Mouse (Mus musculus): ENCODE data around the gene Zmynd15. TPM values are rescaled to one million over a fixed set of nuclear protein-coding genes. Genes with fewer than 3 reads are reported as not detected.
"Not testable (repeated sequence)": the region's sequence is repeated elsewhere in the genome, so short reads cannot be mapped to it uniquely, and the experiment has no call there.

The Zmynd15 gene
- polyA plus RNA-seq (2012; rRNA removed): 8.7 and 12.3 TPM in 2 replicates

GRCm38 (mm10) chr11:70458688-70459600 lies at the start of gene Zmynd15:
Gene Zmynd15, plus strand, starts transcription at chr11:70459433.
- DNase-seq: peak; percentile 48
- peak within 1 kb of the TSS; percentile 86 for H3K4me3 ChIP-seq (replicated peaks; ENCODE audit: extremely low read depth, low read depth, low read length)
- WGBS: 14% methylated on average over 32 of the region's 32 CpGs
- TF ChIP-seq CTCF (IDR thresholded peaks at IDR 0.05; ENCODE audit: insufficient read depth, low read length) (no peak), POLR2A (IDR thresholded peaks at IDR 0.05; ENCODE audit: borderline replicate concordance, extremely low read depth, low read depth, low read length) (peak; percentile 13; the same call in 1 of the 2 replicates)
- H3K4me1 ChIP-seq (ENCODE audit: control insufficient read depth, insufficient read depth, low read length): peaks cover 4% of the 10 kb centered on the region

DNA sequence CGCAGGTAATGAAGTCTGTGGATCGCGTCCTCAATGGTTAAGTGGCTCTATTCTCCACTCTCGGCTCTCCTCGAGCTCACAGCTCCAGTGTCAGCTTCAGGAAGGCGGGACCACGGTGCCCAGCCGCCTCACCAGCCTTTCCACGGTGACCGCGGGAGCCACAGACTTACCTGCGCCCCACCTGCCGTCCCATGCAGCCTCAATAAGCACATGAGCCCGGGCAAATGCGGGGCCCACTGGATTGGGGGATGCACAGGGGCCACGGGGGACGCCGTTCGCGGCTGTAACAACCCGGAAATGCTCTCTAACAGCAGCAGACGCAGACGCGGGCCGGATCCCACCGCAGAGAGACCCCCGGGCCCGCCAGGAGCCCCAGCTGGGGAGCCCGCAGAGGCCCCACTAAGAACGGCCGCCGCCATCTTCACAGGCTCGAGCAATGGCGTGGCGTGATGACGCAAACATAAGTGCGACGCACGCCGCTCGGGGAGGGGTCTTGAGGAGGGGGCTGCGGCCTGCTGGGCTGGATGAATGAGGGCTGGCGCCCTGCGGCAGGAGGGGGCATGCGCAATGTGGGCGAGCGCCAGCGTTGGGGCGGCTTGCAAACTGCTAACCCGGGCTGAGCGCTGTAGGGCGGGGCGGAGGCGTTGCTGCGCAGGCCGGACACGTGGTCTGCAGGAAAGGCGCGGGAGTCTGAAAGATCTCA lies 49.5 kb upstream of the Zmynd15 start, which contains the start of gene Pelp1:
Pelp1 (minus strand) TSS at position 438 of the 703 bp plus-strand sequence.
- DNase-seq: peak; percentile 87
- Histone ChIP-seq H3K4me1 (ENCODE audit: control insufficient read depth, insufficient read depth, low read length) (peaks cover 2% of the 10 kb centered on the region; the same call in 1 of the 2 replicates), H3K4me3 (replicated peaks; ENCODE audit: extremely low read depth, low read depth, low read length) (peak within 1 kb of the TSS; percentile 95)
- under 1% methylated on average over 59 of the region's 59 CpGs for WGBS
- TF ChIP-seq POLR2A (IDR thresholded peaks at IDR 0.05; ENCODE audit: borderline replicate concordance, extremely low read depth, low read depth, low read length) (peak; percentile 66; the same call in 1 of the 2 replicates), CTCF (IDR thresholded peaks at IDR 0.05; ENCODE audit: insufficient read depth, low read length) (no peak)

DNA sequence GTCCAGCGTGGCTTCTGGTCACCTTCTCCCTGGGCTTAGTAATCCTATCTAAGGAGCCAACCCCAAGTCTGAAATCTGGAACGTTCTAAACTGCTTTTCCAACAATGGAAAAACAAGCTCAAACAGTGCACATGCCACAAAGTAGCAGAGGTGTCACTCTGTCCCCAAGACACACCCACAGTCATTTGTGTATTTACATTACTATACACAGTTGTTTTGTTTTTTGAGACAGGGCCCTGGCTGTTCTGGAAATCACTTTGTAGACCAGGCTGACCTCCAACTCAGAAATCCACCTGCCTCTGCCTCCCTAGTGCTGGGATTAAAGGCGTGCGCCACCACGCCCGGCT lies 49.0 kb upstream of the Zmynd15 start:
- Histone ChIP-seq H3K4me3 (replicated peaks; ENCODE audit: extremely low read depth, low read depth, low read length) (peak overlapping the region; percentile 95), H3K4me1 (ENCODE audit: control insufficient read depth, insufficient read depth, low read length) (peaks cover 2% of the 10 kb centered on the region; the same call in 1 of the 2 replicates)
- no peak for DNase-seq
- no peak for TF ChIP-seq POLR2A (IDR thresholded peaks at IDR 0.05; ENCODE audit: borderline replicate concordance, extremely low read depth, low read depth, low read length)
- no peak for TF ChIP-seq CTCF (IDR thresholded peaks at IDR 0.05; ENCODE audit: insufficient read depth, low read length)
- WGBS: 60% methylated on average over 6 of the region's 6 CpGs

DNA sequence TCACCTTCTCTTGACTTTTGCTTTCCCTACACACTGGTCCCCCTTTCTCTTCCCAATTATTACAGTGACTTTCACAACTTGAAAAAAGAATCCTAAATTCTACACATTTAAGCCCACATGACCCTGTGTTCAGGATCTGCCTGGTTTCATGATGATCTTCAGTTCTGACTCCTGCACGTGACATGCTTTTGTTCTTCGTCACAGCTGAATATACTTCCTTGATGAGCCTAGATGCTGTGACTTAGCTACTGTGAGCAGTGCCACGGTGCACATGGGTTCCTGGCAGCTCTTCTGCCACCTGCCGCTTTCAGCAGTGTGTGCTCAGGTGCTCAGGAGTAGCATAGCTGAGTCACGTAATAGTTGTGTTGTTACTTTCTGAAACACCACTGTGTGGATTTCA lies 46.6 kb upstream of the Zmynd15 start:
- H3K4me3 ChIP-seq (replicated peaks; ENCODE audit: extremely low read depth, low read depth, low read length): no peak overlapping the region
- 64% methylated on average over 5 of the region's 5 CpGs for WGBS
- H3K4me1 ChIP-seq (ENCODE audit: control insufficient read depth, insufficient read depth, low read length): peaks cover 2% of the 10 kb centered on the region; the same call in 1 of the 2 replicates
- DNase-seq: no peak
- no peak for TF ChIP-seq CTCF (IDR thresholded peaks at IDR 0.05; ENCODE audit: insufficient read depth, low read length)
- no peak for TF ChIP-seq POLR2A (IDR thresholded peaks at IDR 0.05; ENCODE audit: borderline replicate concordance, extremely low read depth, low read depth, low read length)

- Histone ChIP-seq H3K4me1 (ENCODE audit: control insufficient read depth, insufficient read depth, low read length) (0 out of 2 replicates have a peak, but pooled peaks cover 2% of the 10 kb centered on the region), H3K4me3 (replicated peaks; ENCODE audit: extremely low read depth, low read depth, low read length) (no peak overlapping the region)
- DNase-seq: peak; percentile 66
- 4% methylated on average over 3 of the region's 3 CpGs for WGBS
- TF ChIP-seq CTCF (IDR thresholded peaks at IDR 0.05; ENCODE audit: insufficient read depth, low read length) (peak; percentile 48), POLR2A (IDR thresholded peaks at IDR 0.05; ENCODE audit: borderline replicate concordance, extremely low read depth, low read depth, low read length) (no peak)
These were observed 45.3 kb upstream of the Zmynd15 start for GRCm38 (mm10) chr11:70413961-70414360.

DNA sequence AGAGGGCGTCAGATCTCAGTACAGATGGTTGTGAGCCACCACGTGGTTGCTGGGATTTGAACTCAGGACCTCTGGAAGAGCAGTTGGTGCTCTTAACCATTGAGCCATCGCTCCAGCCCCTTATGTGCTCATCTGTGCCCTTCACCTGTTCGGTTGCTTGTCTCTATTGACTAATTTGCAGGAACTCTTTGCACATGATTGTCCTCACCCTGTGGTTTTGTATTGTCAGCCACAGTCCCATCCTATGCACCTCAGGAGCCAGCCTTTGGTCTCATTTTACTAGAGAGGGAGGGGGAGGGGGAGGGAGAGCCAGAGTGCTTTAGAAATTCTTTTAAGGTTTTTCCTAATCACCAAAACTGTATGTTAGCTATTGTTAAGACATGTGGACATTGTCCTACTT lies 41.0 kb upstream of the Zmynd15 start:
- WGBS: 56% methylated on average over 4 of the region's 4 CpGs
- DNase-seq: no peak
- TF ChIP-seq POLR2A (IDR thresholded peaks at IDR 0.05; ENCODE audit: borderline replicate concordance, extremely low read depth, low read depth, low read length) (no peak), CTCF (IDR thresholded peaks at IDR 0.05; ENCODE audit: insufficient read depth, low read length) (no peak)
- Histone ChIP-seq H3K4me1 (ENCODE audit: control insufficient read depth, insufficient read depth, low read length) (no peaks in the 10 kb centered on the region), H3K4me3 (replicated peaks; ENCODE audit: extremely low read depth, low read depth, low read length) (no peak overlapping the region)

DNA sequence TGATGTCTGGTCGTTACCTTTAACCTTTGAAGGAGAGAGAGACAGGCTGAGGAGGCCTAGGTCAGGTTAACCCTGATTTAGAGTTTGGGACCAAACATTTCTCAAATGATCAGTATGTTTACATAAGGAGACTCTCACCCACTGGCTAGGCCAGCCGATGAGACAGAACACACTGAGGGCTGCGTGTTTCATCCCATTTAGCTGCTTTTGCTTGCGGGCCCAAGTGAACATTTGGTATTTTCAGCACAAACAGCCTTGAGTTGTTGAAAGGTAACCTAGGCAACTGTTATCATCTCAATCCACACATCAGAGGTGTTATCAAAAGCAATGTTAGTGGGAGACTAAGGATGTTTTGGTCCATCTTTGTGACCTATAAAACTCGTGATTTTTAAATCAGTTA lies 39.7 kb upstream of the Zmynd15 start:
- no peak for TF ChIP-seq POLR2A (IDR thresholded peaks at IDR 0.05; ENCODE audit: borderline replicate concordance, extremely low read depth, low read depth, low read length)
- TF ChIP-seq CTCF (IDR thresholded peaks at IDR 0.05; ENCODE audit: insufficient read depth, low read length): no peak
- H3K4me3 ChIP-seq (replicated peaks; ENCODE audit: extremely low read depth, low read depth, low read length): no peak overlapping the region
- no peaks in the 10 kb centered on the region for H3K4me1 ChIP-seq (ENCODE audit: control insufficient read depth, insufficient read depth, low read length)
- 38% methylated on average over 5 of the region's 5 CpGs for WGBS
- DNase-seq: no peak

DNA sequence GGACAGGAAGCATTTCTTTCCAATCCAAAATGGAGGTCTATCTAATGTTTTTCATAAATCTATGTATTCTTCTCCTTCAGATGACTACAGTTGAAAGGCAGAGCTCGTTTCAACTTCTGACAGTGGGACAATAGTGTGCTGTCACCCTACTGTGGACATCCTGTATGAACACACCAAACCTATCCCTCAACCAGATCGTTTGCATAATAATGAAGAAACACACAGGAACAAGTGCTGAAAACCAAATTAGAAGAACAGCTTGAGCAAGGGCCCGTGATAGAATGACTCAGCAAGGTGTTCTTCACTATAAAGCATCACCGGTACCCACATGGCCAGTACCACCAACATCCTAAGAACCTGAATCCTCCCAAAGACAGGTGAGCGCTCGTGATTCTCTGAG lies 32.6 kb upstream of the Zmynd15 start:
- DNase-seq; H3K4me3 ChIP-seq (replicated peaks; ENCODE audit: extremely low read depth, low read depth, low read length); H3K4me1 ChIP-seq (ENCODE audit: control insufficient read depth, insufficient read depth, low read length): not testable (repeated sequence)
- 71% methylated on average over 6 of the region's 6 CpGs for WGBS

DNA sequence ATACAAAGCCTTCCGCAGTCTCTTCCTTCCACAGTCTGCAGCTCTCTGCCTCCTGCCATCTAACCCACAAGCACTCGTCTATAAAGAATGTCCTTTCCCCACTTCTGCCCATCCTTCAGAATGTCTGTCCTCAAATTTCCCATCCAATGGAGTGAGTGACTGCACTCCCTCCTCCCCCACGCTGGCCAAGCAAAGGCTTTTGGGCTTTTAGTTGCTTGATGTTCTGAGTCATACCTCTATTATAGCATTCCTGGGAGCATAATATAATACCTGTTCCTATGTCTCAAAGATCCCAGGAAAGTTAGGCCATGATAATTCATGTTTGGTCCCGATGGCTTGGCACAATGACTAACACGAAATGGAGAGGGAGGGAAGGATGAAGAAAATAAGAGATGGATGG lies 27.7 kb upstream of the Zmynd15 start:
- WGBS: 33% methylated on average over 5 of the region's 5 CpGs
- peaks cover 6% of the 10 kb centered on the region for H3K4me1 ChIP-seq (ENCODE audit: control insufficient read depth, insufficient read depth, low read length)
- H3K4me3 ChIP-seq (replicated peaks; ENCODE audit: extremely low read depth, low read depth, low read length): no peak overlapping the region
- no peak for DNase-seq
- TF ChIP-seq CTCF (IDR thresholded peaks at IDR 0.05; ENCODE audit: insufficient read depth, low read length): no peak
- TF ChIP-seq POLR2A (IDR thresholded peaks at IDR 0.05; ENCODE audit: borderline replicate concordance, extremely low read depth, low read depth, low read length): no peak

Measured in lung, adult 2 months (tissue).